ENCODE assay signal across 16 mouse cellular contexts in genomic region chr9:117692486-117692885, GRCm38 (mm10).
DNase-seq lines count a peak whose midpoint lies in the region.
"Had no signal": no experiment of that assay in that cellular context is flagged by ENCODE, and none has a peak within 500 bp of the region (broad histone marks: within the 10 kb centered on the region; RNA-seq: fewer than 3 reads in every experiment).

No protein-coding gene starts in this region.

- peak; percentile 5 for DNase-seq in embryo, embryonic 10 days (ENCODE audit: low spot score)
- no peak for DNase-seq in embryo, embryonic 11 days
- DNase-seq in 3134 (ENCODE audit: extremely low read depth, insufficient read length, low spot score): peak; percentile 23
- DNase-seq in Muller cell, postnatal 12 days (ENCODE audit: inconsistent ontology term): peak; percentile 77
- peak; percentile 1 for DNase-seq in c-Kit-positive CD71-negative TER-119-negative erythroid progenitor cells, embryonic 14.5 days (ENCODE audit: low read depth)
- DNase-seq in frontal cortex, postnatal 10 days (ENCODE audit: low spot score in 2 of 2): no peak
- no peak for DNase-seq in cerebellum, adult 8-10 months
- DNase-seq: cerebellum, adult 11 months; cerebellum, postnatal 25 days; heart, postnatal 14 days; kidney, adult 9 months; kidney, postnatal 25 days; liver; retina, postnatal 1 day; thymus, adult 18-20 months; thymus, postnatal 4 days had no signal

Comparison
In these comparisons a context has a peak if more than half of its experiments do, and no peak if none do; other contexts are left out.
1. DNase-seq: peak in embryo, embryonic 10 days (single experiment), 3134 (single experiment), Muller cell, postnatal 12 days (single experiment) and c-Kit-positive CD71-negative TER-119-negative erythroid progenitor cells, embryonic 14.5 days (single experiment); none in embryo, embryonic 11 days (single experiment), frontal cortex, postnatal 10 days (0 of 2) and cerebellum, adult 8-10 months (single experiment).